Mouse (Mus musculus): ENCODE results near the gene Stmn1.

The Stmn1 gene

DNA sequence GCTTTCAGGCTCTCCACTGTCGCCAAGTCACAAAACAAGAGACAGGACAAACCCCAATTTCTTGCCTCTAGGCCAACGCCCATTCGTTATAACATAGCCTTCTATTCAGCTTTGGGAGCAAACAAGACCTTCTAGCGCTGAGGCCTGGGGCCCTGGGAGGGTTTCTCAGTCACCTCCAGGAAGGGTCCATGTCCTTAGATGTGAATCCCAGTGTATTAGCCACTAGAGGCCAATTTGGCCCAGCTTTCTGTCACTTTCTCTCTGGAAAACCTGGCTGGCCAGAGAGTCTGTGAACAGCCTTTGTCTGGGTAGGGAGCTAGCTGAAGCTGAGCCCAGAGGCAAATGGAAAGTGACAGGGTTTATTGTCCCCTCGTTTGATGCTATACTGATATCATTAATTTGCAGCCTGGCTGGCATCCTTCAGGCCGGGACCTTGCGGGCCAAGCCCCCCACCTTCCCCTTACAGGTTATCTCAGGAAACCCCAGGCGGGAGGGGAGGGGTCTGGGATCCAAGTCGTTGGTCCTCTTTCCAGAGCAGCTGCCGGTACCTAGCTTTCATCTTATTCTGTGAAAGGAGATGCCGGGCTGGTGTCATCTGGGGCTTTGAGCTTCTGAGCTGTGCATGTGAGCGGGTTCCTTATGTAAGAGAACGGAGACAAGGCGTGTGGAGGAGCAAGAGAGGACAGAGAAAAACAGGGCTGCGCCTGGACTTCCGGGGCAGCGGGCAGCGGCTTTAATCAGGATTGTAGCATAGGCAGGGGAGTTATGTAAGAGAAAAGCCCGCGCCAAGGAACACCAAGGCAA lies 17.5 kb upstream of the Stmn1 start:
- POLR2A ChIA-PET, result interaction anchor here in 2 of 4 experiments (0.9 to 8.0 kb wide), 21 partner anchors 8 to 473 kb away, joined by 3 to 96 read pairs (median 5); partner anchors contain the start of genes Aunip (in 2 of the 2), Stmn1 (in 2 of the 2), Pafah2 (in 1 of the 2) and Rsrp1 (in 1 of the 2)
- CTCF ChIA-PET, result interaction anchor here in 3 of 4 experiments (0.6 to 1.6 kb wide), 7 partner anchors 20 to 106 kb away, joined by 3 to 7 read pairs (median 5); partner anchors contain the start of gene Pafah2 (in 1 of the 3)

DNA sequence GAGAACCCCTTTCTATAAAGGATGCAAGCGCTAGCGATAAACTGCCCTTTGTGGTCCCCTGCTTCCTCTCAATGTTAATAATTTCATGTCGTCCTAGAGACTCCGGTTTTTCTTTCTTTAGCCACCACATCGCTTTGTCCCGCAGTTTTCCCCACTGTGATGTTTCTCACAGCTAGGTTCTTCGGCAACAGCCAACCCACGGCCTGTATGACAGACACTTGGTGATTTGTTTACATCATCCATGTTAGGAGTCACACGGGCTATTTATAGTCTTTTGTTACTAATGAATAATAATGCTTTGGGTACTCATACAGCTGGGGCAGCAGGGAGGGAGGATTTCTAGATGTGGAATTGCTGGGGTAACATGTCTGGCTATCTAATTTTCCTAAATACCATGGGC lies 16.6 kb upstream of the Stmn1 start:
- CTCF ChIA-PET, result no interaction called here
- POLR2A ChIA-PET, result interaction anchor here in 3 of 4 experiments (0.6 to 8.0 kb wide), 11 partner anchors 10 to 1937 kb away, joined by 3 to 96 read pairs (median 5); partner anchors contain the start of gene Stmn1 (in 1 of the 3)

DNA sequence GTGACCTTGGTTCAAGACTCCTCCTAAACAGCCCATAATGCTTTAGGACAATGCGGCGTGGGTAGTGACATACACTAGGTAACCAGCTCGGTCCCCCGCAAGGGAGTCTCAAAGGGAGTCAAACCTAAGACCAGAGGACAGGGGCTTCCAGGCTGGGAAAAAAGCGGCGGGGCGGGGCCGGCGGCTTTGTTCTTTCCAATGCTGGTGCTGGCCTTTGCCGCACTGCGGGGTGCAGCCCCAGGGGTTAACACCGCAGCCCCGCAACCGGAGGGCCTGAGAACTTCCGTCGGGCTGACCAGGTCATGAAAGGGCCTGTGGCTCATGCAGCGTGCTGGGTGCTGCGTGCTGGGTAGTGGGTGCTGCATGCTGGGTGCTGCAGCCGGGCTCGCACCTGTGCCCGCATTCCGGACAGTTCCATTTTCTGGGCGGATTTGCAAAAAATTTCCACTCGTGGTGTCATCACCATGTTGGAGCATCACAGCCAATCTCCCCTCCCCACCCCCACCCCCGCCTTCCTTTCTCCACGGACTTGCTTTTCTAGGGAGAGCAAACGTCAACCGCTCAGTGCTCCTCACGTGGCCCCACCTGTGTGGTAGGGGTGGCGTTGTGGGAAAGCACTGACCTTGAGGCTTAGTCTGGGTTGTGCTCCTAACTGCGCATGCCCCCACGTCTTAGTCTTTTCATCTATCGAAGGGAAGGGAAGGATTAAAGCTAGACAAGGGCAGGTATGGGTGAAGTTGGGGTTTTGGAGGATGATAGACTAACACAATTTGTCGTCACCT lies 14.3 kb upstream of the Stmn1 start:
- ChIA-PET CTCF (interaction anchor here in 2 of 4 experiments (0.6 to 1.9 kb wide), 4 partner anchors 42 to 90 kb away, joined by 3 to 5 read pairs (median 4); partner anchors contain the start of gene Pafah2 (in 1 of the 2)), POLR2A (interaction anchor here in 3 of 4 experiments (0.7 to 3.3 kb wide), 20 partner anchors 8 to 103 kb away, joined by 3 to 19 read pairs (median 4); partner anchors contain the start of gene Stmn1 (in 1 of the 3))

DNA sequence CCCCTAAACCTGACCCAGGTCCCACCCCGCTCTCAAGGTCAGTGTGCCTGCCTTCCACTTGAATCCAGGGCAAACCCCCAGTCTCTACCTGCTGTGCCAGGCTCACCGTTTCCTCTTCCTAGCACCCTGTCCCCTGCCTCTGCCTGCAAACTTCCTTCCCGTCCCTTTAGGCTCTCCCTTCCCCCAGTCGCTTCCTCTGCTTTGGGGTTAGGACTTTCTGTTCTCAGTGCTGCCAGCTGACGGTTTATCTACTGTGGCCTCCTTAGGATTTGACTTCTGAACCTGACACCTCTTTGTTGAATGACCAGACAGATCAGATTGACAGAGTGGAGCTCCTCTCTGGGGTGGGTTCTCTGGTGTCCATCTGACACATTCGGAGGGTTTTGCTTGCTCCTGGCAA lies 12.8 kb upstream of the Stmn1 start:
- ChIA-PET CTCF (interaction anchor here in 1 of 4 experiments (0.6 to 1.7 kb wide), 3 partner anchors 19 to 423 kb away, joined by 3 to 4 read pairs (median 4); no protein-coding TSS in a partner anchor), POLR2A (interaction anchor here in 2 of 4 experiments (0.9 to 3.3 kb wide), 8 partner anchors 9 to 73 kb away, joined by 3 to 32 read pairs (median 4); partner anchors contain the start of gene Stmn1 (in 2 of the 2))

DNA sequence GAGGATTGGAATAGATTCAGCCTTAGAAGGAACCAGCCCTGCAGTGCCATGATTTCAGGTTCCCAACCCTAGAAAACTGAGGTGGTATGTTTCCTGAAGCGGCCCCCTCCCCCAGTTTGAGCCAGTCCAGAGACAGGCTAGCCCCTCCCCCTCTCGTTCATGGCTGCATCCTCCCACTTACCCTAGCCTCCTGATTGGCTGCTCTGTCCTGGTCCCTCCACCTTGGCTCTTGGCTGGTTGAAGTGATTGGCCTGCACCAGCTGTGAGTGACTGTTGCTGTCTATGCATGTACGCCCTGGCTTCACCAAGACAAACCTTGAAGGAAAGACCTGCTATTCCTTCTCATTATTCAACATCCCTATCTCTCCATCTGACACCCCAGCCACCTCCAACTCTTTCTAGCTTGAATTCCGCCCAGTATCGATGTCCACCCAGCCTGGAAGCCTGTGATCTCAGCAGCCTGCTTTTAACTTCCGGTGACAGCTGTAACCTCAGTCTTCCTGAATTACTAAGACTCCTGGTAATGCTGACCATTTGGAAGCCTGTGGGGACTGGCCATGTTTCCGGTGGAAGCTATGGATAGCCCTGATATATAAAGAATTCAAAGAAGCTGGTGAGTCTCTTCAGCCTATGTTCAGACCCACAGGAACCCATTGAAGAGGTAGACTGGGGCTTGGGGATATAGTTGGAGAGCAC lies 10.8 kb upstream of the Stmn1 start:
- POLR2A ChIA-PET, result interaction anchor here in 3 of 4 experiments (0.7 to 3.3 kb wide), 16 partner anchors 10 to 466 kb away, joined by 3 to 50 read pairs (median 4); partner anchors contain the start of genes Stmn1 (in 3 of the 3), Pafah2 (in 1 of the 3) and Rsrp1 (in 1 of the 3)
- CTCF ChIA-PET, result interaction anchor here in 2 of 4 experiments (0.5 to 0.9 kb wide), 4 partner anchors 21 to 49 kb away, joined by 3 to 13 read pairs (median 4); no protein-coding TSS in a partner anchor

DNA sequence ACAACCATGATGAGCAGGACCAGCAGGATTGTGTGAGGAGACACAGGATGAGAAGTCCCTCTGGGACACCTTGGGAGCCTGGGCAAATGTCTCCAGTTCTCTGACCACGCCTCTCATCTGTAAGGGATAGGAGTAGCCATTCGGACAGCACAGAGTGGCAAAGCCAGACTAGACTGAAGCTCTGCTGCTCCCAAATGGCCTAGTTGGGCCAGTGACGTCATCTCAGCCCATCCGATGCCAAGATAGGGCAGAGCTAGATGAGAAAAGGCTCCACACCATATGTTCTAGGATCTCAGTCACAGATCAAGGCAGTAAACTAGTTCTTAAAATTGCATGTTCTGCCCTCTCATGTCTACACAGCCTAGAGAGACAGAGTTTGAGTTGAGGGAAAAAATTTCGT lies 9.3 kb upstream of the Stmn1 start:
- ChIA-PET POLR2A (interaction anchor here in 2 of 4 experiments (0.6 to 3.3 kb wide), 10 partner anchors 9 to 325 kb away, joined by 3 to 50 read pairs (median 4); partner anchors contain the start of gene Stmn1 (in 1 of the 2)), CTCF (interaction anchor here in 2 of 4 experiments (0.6 to 1.6 kb wide), 2 partner anchors 19 to 799 kb away, joined by 3 to 7 read pairs; no protein-coding TSS in a partner anchor)

DNA sequence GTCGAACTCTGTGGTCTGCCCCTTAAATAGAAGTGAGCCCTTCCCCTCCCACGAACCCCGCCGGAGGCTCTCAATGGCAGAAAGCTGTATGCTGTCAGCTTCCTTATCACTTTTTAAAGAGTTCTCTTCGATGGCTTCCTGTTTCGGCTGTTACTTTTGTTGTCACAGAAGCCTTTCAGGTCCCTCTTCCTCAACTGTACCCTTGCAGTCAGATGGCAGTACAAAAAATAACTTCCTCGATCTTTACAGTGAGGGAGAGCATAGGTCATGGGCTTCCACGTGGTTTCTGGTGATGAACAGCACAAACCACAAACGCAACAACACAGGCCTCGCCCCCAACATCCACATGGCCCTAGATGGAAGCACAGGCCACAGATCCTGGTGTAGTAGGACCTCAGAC lies 7.8 kb upstream of the Stmn1 start:
- CTCF ChIA-PET, result interaction anchor here in 1 of 4 experiments (1.6 kb wide), 1 partner anchor 18 kb away, joined by 7 read pairs; no protein-coding TSS in a partner anchor
- POLR2A ChIA-PET, result interaction anchor here in 2 of 4 experiments (0.5 to 0.8 kb wide), 4 partner anchors 10 to 385 kb away, joined by 3 read pairs; partner anchors contain the start of gene Paqr7 (in 1 of the 2)

DNA sequence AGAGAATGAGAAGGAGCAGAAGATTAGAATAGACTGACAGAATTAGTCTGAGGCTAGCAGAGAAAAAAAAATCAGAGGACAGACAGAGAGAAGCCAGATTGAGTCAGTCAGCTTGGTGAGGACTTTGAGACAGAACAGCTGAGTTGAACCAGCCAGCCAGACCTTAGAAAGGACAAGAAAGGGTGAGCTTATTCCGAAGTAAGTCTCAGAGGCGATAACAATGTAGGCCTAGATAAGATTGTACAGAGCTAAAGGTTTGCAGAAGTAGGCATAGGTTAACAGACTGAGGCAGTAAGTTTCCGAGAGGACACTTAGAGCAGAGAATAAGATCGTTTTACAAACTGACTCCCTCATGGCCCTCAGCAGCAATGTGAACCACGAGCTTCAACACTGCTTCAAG lies 6.9 kb upstream of the Stmn1 start:
- ChIA-PET POLR2A (interaction anchor here in 2 of 4 experiments (0.6 to 1.0 kb wide), 3 partner anchors 9 to 52 kb away, joined by 3 to 5 read pairs (median 3); no protein-coding TSS in a partner anchor), CTCF (interaction anchor here in 2 of 4 experiments (1.0 kb wide), 2 partner anchors 15 to 50 kb away, joined by 3 read pairs; no protein-coding TSS in a partner anchor)

DNA sequence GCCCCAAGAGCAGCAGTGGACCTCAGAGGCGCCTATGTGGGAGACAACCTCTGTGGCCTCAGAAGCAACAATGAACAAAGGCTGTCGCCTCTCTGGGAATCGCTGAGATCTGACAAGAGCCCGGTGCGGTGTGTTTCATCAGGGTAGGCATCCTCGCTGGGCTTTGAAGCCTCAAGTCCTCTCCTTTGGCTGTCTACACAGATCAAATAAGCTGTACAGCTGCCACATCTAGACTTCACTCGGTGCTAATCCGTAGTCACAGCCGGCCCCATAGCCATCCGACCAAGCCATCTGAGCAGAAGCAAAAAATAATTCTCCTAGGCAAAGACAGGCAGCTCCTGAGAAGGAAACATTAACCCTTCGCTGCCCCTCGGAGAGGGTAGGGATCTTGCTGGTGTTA lies 2.3 kb upstream of the Stmn1 start:
- ChIA-PET POLR2A (interaction anchor here in 3 of 4 experiments (0.5 to 14.9 kb wide), 15 partner anchors 8 to 1215 kb away, joined by 3 to 261 read pairs (median 15); partner anchors contain the start of gene Pafah2 (in 1 of the 3)), CTCF (interaction anchor here in 2 of 4 experiments (1.0 to 1.3 kb wide), 2 partner anchors 12 to 13 kb away, joined by 3 to 7 read pairs; no protein-coding TSS in a partner anchor)

DNA sequence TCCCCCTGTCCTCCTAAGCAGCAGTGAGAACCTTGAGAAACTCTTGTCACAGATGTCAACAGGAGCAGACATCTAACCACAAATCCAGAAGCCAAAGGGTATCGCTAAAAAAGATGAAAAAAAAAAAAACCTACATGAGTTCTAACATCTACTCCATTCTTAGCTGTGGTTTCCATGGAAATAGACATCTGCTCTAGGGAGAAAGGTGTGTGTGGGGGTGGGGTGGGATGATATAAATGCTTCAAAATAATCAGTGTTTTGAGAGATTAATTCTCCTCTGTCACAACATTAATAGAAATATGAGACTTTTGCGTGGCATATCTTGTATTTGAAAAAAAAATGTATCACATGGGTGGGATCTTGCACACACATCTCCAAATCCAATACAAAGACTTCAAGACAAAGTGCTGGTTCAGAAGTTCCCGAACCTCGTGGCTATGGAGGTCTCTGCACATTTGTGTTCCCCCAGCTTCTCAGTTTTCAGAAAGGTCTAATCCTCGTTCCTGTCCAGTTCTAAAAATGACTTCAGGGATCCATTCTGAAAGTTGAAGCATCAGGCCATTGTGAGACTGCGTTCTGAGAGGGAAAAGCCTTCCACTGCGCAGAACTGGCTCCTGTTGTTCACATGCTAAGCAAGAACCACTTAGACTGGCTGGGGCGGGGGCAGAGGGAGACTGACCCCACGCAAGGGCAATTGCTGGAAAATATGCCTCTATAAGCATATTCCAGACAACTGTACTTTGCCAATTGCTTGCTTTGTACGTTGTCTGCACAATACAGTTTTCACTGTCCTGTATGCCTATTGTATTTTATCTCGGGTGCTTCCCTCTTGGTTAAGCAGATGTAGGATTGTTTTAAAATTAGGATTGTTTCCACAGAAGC lies 1.5 kb upstream of the Stmn1 start:
- POLR2A ChIA-PET, result interaction anchor here (0.5 to 14.9 kb wide), 45 partner anchors 9 to 1680 kb away, joined by 3 to 261 read pairs (median 6); partner anchors contain the start of genes Pafah2 (in 3 of the 4), Cep85 (in 1 of the 4), Paqr7 (in 1 of the 4) and Pdik1l (in 1 of the 4)
- CTCF ChIA-PET, result interaction anchor here in 3 of 4 experiments (0.8 to 3.0 kb wide), 8 partner anchors 11 to 280 kb away, joined by 3 to 24 read pairs (median 4); partner anchors contain the start of genes Cep85 (in 1 of the 3) and Pafah2 (in 1 of the 3)

DNA sequence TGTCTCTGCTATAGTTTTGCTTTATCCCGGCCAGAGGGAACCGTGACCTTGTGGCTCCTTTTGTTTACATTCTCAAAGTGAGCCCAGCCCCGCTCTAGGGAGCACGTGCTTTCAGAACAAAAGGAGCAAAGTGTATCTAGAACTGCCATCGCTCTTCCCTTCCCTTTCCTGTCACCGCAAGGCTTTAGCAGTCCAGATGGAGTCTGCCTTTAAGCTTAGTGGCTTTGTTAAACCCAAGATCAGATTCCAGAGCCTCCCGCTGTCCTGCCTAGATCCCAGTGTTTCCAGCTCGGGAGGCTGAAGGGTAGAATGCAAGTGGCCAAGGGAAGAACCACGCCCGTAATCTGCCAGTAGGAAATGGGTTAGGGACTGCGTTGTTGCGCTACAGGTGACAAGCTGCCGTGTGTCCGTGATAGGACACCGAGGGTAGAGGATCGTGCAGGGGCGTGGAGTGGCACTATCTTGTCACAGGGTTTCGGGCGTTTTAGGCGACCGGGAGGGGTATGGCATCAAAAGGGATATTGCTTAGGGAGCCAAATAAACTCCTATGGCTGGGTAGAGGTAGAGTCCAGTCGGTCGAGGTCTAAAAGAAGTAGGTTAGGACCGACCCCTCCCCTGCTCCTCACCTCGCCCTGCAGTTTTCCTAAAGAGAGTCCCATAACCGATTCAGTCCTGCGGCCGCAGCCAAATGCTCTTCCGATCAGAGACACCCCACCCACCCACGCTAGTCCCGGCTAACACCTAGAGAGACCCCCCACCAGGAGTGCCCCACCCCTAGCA lies 495 bp upstream of the Stmn1 start:
- ChIA-PET CTCF (interaction anchor here in 3 of 4 experiments (0.8 to 3.0 kb wide), 7 partner anchors 10 to 281 kb away, joined by 3 to 24 read pairs (median 4); partner anchors contain the start of genes Pafah2 (in 2 of the 3) and Cep85 (in 1 of the 3)), POLR2A (interaction anchor here in 3 of 4 experiments (0.5 to 14.9 kb wide), 61 partner anchors 9 to 1679 kb away, joined by 3 to 261 read pairs (median 5); partner anchors contain the start of genes Pafah2 (in 3 of the 3), Cep85 (in 2 of the 3), Paqr7 (in 1 of the 3) and Pdik1l (in 1 of the 3))

DNA sequence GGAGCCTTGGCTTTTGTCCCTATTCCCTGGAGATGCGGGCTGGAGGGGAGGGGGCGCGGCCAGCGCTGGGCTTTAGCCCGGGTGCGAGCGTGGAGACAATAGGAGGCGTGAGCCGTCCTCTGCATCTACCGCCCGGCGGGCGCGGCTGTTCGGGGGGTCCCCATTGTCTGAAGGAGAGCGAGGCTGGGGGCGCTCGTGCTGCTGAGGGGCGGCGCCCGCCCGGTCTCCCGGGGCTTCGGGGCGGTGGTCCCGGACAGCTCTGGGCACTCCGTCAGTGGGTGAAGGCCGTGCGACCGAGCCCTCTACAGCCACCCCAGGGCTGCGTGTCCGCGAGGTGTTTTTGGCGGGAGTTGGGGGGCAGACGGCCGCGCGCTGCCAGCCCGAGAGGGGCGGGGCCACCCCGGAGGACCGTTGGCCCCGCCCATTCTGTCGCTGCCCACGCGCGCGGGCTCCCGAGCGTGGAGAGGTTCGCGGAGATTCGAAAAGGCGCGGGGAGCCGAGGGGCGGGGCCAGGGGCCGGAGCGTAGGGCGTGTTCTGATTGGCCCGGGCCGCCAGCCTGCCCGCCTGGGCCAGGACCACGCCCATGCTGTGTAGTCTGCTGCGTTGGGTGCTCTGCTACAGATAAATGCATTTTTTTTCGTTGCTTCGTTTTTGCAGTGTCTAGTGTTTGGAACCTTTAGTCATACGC lies 602 bp downstream of the Stmn1 start:
- POLR2A ChIA-PET, result interaction anchor here (0.6 to 14.9 kb wide), 59 partner anchors 8 to 512 kb away, joined by 3 to 261 read pairs (median 5); partner anchors contain the start of genes Cep85 (in 2 of the 4), Pafah2 (in 2 of the 4), Rsrp1 (in 2 of the 4) and Aunip (in 1 of the 4)
- CTCF ChIA-PET, result interaction anchor here in 3 of 4 experiments (0.6 to 3.0 kb wide), 7 partner anchors 9 to 282 kb away, joined by 3 to 24 read pairs (median 4); partner anchors contain the start of genes Cep85 (in 1 of the 3) and Pafah2 (in 1 of the 3)

DNA sequence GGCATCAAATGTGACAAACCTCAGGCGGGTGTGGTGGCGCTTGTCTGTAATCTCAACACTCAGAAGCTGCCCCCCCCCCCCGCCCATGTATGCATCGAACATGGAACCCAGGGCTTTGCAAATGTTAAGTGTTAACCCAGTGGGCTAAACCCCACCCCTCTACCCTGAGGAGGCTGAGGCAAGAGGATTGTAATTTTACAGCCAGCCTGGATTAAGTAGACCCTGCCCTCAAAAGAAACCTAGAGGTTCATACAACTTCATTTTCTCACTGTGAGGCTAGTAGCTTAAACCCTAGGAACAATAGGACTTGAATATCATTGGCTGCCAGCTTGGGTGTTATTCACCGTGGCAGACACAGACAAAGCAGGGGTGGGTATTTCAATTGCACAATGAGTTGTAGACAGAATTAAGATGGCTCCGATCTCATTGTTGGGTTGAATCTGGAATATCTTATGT lies 1.2 kb downstream of the Stmn1 start:
- ChIA-PET CTCF (interaction anchor here in 3 of 4 experiments (0.6 to 3.9 kb wide), 4 partner anchors 8 to 173 kb away, joined by 3 to 26 read pairs (median 16); partner anchors contain the start of gene Pafah2 (in 1 of the 3)), POLR2A (interaction anchor here in 3 of 4 experiments (0.5 to 14.9 kb wide), 24 partner anchors 9 to 454 kb away, joined by 3 to 261 read pairs (median 8); partner anchors contain the start of genes Aunip (in 1 of the 3), Pafah2 (in 1 of the 3), Paqr7 (in 1 of the 3) and Rsrp1 (in 1 of the 3))

DNA sequence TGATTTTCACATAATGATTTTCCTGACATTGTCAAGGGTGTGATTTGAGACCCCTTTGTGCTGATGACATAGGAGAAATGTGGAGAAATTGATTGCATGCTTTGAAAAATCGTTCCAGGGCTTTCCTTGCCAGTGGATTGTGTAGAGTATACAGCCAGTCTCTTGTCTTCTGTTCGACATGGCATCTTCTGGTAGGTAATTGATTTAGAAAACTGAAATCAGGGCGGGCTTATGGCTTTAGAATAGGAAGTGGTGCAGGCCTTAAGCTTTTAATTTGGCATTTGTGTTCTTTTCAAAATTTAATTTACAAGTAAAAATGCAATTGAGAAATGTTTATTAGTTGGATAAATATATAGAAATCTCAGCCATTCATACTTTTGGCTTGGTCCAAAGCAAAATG lies 1.9 kb downstream of the Stmn1 start:
- ChIA-PET CTCF (interaction anchor here in 3 of 4 experiments (1.0 to 10.5 kb wide), 7 partner anchors 8 to 140 kb away, joined by 3 to 213 read pairs (median 7); partner anchors contain the start of gene Pafah2 (in 1 of the 3)), POLR2A (interaction anchor here in 2 of 4 experiments (0.7 to 14.9 kb wide), 20 partner anchors 8 to 73 kb away, joined by 3 to 261 read pairs (median 9); partner anchors contain the start of genes Aunip (in 2 of the 2) and Pafah2 (in 1 of the 2))
